Mouse (Mus musculus): ENCODE measurements around the gene Rbp3. TPM values are rescaled to one million over a fixed set of nuclear protein-coding genes. Genes with fewer than 3 reads are reported as not detected.

Gene Rbp3
- total RNA-seq (2014; fragmentation: Nextera tagmentation) (not detected in 2 replicates), total RNA-seq (2017) (not detected in 2 replicates)

DNA sequence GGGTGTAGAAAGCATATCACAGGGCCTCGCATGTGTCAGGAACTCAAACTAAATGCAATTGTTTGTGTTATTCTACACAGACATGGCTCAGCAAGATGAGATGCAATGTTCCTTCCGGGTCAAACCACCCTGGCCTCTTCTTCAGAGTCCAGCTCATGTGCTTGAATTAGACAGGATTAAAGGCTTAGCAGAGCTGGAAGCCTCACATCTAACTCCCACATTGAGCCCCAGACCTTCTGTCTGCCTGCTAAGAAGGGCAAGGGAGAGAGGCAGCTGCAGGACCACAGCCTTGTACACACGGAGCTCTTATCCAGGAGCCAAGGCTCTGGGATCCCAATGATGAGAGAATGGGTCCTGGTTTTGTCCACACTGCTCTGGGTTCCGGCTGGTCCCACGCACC is at the start of gene Rbp3:
Gene Rbp3, plus strand, starts transcription at position 243 of the 400 bp plus-strand sequence.
- no peak for ATAC-seq (replicated peaks; ENCODE audit: low FRiP score, low TSS enrichment, poor library complexity, severe bottlenecking)

- ATAC-seq (replicated peaks; ENCODE audit: low FRiP score, low TSS enrichment, poor library complexity, severe bottlenecking): no peak
These were observed 49.0 kb upstream of the Rbp3 start for GRCm38 (mm10) chr14:33904851-33905250.

GRCm38 (mm10) chr14:33913727-33914126 is 40.1 kb upstream of the Rbp3 start:
- no peak for ATAC-seq (replicated peaks; ENCODE audit: low FRiP score, low TSS enrichment, poor library complexity, severe bottlenecking)

- no peak for ATAC-seq (replicated peaks; ENCODE audit: low FRiP score, low TSS enrichment, poor library complexity, severe bottlenecking)
These were observed 39.6 kb upstream of the Rbp3 start for GRCm38 (mm10) chr14:33914206-33914605.

- no peak for ATAC-seq (replicated peaks; ENCODE audit: low FRiP score, low TSS enrichment, poor library complexity, severe bottlenecking)
These were observed 32.9 kb upstream of the Rbp3 start for GRCm38 (mm10) chr14:33920727-33921559.

DNA sequence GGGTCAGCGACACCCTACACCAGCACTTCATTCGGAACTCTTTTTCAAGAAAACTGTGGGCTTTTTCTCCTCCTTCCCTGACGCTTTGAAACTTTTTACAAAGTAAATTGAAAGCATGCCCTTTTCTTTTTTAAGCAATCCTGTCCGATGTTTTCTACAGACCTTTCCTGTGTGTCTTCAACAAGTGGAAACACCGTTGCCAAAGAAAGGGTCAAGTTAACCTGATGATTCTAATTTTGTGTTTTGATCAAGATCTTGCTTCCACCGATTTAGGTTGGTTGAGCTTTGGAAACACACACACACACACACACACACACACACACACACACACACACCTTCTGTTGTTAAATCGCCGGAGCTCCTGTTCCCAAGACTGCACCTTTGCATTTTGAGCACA is 31.0 kb upstream of the Rbp3 start:
- ATAC-seq (replicated peaks; ENCODE audit: low FRiP score, low TSS enrichment, poor library complexity, severe bottlenecking): no peak

DNA sequence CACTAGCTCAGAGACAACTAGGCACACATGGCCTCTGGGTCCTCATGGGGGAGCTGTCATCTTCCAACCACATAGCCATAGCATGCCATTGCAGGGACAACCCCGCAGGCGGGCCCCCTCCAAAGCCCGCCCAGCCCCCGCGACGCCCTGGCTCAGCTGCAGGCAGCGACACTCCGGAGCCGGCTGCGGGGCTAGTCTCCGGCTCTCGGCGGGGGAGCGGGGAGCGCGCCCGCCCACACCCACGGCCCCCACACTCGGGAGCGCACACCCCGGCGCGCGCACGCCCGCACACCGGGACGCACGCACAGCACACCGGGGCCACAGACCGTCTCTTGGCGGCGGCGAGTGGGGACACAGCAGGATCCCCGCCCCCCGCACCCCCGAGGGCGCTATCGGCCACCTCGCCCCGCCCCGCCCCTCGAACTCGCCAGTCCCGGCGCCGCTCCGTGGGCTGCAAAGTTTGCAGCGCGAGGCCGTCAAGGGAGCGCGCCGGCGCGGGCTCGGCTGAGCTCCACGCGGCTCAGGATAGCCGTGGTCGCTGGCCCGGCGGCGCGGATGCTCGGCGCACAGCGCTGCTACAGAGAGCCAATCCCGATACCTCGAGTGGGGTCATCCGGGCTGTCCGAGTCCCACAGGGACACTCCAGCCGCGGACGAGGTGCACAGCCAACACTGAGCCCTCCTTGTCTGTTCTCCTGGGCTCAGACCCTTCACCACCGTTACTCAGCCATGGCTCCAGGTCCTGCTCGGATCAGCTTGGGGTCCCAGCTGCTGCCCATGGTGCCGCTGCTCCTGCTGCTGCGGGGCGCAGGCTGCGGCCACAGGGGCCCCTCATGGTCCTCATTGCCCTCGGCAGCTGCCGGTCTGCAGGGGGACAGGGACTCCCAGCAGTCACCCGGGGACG is 30.4 kb upstream of the Rbp3 start, which contains the start of gene Gdf10:
Gene Gdf10, plus strand, starts transcription at position 420 of the 903 bp plus-strand sequence.
- no peak for ATAC-seq (replicated peaks; ENCODE audit: low FRiP score, low TSS enrichment, poor library complexity, severe bottlenecking)

DNA sequence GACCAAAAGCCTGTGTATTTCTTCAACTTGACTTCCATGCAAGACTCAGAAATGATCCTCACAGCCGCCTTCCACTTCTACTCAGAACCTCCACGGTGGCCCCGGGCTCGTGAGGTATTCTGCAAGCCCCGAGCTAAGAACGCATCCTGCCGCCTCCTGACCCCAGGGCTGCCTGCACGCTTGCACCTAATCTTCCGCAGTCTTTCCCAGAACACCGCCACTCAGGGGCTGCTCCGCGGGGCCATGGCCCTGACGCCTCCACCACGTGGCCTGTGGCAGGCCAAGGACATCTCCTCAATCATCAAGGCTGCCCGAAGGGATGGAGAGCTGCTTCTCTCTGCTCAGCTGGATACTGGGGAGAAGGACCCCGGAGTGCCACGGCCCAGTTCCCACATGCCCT is 21.9 kb upstream of the Rbp3 start:
- no peak for ATAC-seq (replicated peaks; ENCODE audit: low FRiP score, low TSS enrichment, poor library complexity, severe bottlenecking)

DNA sequence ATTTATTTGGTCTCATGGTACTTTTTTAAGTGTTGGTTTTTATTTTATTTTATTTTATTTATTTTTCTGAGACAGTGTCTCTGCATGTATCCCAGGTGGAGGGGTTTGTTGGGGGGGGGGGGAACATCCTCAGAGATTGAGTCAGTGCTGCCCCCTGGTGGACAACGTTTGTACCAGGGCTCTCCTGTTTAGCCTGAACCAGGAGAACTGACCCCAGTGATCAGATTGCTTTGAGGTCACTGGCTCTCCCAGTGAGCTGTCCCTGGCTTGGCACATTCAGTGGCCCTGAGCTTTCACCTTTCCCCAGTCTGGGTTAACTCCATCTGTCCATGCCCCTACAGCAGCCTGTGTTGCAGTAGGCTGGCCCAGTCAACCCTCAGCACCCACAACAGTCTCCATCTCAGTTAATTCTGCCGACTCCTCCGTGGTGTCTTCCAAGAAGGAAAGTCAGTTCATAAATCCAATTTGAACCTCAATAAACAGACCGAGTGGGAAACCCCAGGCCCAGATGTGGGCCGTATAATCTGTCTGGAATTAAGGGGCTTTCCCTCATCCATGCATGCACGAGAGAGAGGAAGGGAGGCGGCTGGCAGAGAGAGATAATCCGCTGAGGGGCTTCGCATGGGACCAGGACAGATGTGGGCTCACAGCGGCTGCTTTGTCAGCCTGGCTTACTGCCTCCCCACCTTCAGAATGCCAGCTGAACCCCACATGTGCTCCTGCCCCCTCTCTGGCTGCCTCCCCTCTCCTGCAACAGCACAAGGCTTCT is 20.7 kb upstream of the Rbp3 start:
- ATAC-seq (replicated peaks; ENCODE audit: low FRiP score, low TSS enrichment, poor library complexity, severe bottlenecking): no peak

GRCm38 (mm10) chr14:33933778-33934317 is 20.0 kb upstream of the Rbp3 start:
- ATAC-seq (replicated peaks; ENCODE audit: low FRiP score, low TSS enrichment, poor library complexity, severe bottlenecking): no peak

GRCm38 (mm10) chr14:33939117-33939516 is 14.7 kb upstream of the Rbp3 start:
- no peak for ATAC-seq (replicated peaks; ENCODE audit: low FRiP score, low TSS enrichment, poor library complexity, severe bottlenecking)

- no peak for ATAC-seq (replicated peaks; ENCODE audit: low FRiP score, low TSS enrichment, poor library complexity, severe bottlenecking)
These were observed 13.1 kb upstream of the Rbp3 start, which contains the start of gene Gdf2 for GRCm38 (mm10) chr14:33940739-33941138. Gdf2 (plus strand) TSS chr14:33941039.

DNA sequence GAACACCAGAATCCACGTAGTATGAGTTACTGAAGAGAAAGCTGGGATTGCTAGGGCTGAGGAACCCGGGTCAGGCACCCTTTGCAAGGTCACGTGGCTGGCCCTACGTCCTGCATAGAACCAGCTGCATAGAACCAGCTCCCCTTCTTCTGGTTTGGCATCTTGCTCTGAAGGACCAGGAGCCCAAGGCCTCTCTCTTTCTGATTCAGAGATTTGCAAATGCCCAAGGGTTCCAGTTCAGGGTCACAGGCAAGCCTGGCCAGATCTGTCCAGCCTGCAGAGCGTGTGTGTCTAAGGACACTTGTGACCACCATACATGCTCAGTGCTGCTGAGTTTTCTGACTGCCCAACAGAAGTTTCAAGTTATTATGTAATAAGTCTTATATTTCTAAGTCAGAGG is 11.6 kb upstream of the Rbp3 start:
- no peak for ATAC-seq (replicated peaks; ENCODE audit: low FRiP score, low TSS enrichment, poor library complexity, severe bottlenecking)

GRCm38 (mm10) chr14:33946125-33946524 is 7.7 kb upstream of the Rbp3 start:
- ATAC-seq (replicated peaks; ENCODE audit: low FRiP score, low TSS enrichment, poor library complexity, severe bottlenecking): no peak

GRCm38 (mm10) chr14:33952233-33952981 is 1.4 kb upstream of the Rbp3 start:
- ATAC-seq (replicated peaks; ENCODE audit: low FRiP score, low TSS enrichment, poor library complexity, severe bottlenecking): no peak

DNA sequence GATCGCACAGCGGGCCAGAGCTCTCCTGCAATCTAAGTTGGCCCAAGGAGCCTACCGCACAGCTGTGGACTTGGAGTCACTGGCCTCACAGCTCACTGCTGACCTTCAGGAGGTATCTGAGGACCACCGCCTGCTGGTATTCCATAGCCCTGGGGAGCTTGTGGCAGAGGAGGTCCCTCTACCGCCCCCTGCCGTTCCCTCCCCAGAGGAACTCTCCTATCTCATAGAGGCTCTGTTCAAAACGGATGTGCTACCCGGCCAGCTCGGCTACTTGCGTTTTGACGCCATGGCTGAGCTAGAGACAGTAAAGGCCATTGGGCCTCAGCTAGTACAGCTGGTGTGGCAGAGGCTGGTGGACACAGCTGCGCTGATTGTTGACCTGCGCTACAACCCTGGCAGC is 2.3 kb downstream of the Rbp3 start:
- ATAC-seq (replicated peaks; ENCODE audit: low FRiP score, low TSS enrichment, poor library complexity, severe bottlenecking): no peak

DNA sequence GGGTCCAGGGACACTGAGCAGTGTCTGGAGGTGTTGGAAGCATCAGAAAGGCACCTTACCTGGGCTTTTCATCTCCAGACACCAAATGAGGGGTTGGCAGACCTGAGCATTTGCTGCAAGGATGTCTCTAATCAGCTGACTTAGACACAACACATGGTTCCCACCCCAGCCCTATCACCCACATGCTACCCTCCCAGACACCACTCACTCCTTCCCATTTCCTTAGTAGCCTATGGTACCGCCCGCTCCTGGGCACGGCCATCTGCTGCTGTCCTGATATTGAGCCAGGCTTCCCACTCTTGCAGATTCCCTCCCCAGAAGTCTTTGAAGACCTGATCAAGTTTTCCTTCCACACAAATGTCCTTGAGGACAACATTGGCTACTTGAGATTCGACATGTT is 4.4 kb downstream of the Rbp3 start:
- ATAC-seq (replicated peaks; ENCODE audit: low FRiP score, low TSS enrichment, poor library complexity, severe bottlenecking): no peak

DNA sequence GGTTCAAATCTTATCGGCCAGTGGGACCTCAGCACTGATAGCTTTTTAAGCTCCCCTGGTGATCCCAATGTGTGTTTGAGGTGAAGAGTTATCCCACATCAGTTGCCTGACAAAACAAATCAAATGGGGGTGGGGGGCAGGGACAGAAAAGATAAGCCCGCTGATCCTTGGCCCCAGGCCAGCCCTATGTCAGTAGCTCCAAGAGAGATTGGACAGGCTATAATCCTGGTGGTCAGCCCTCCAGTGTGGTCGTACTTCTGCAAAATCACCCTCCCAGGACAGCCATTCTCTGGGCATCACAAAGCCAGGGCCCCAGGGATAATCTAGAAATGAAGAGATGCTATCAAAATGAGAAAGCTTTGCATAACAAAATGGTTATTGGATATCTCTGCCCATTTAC is 5.0 kb downstream of the Rbp3 start:
- no peak for ATAC-seq (replicated peaks; ENCODE audit: low FRiP score, low TSS enrichment, poor library complexity, severe bottlenecking)

DNA sequence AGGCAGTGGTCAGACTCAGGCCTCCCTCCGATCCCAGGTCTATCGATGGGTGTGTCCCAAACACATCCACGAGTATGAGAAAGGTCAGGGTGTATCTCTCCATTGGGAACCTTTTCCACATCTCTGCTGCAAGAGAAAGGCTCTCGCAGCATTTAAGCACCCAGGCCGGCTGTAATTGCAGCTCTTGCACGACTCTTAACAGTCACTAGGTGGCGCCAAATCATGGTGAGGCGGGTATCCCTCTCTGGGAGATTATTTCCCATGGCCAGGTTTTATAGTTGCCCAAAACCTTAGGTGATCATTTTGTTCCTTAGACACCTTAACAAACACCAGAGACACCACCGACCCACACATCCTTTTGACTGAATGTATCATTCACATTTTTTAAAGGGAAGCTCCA is 5.5 kb downstream of the Rbp3 start:
- ATAC-seq (replicated peaks; ENCODE audit: low FRiP score, low TSS enrichment, poor library complexity, severe bottlenecking): no peak
